Mouse (Mus musculus): ENCODE measurements around the gene Rimbp2. TPM values are rescaled to one million over a fixed set of nuclear protein-coding genes. Genes with fewer than 3 reads are reported as not detected.

Gene Rimbp2
- polyA plus RNA-seq, 1 experiment from 2014 or later = 0.72 TPM

DNA sequence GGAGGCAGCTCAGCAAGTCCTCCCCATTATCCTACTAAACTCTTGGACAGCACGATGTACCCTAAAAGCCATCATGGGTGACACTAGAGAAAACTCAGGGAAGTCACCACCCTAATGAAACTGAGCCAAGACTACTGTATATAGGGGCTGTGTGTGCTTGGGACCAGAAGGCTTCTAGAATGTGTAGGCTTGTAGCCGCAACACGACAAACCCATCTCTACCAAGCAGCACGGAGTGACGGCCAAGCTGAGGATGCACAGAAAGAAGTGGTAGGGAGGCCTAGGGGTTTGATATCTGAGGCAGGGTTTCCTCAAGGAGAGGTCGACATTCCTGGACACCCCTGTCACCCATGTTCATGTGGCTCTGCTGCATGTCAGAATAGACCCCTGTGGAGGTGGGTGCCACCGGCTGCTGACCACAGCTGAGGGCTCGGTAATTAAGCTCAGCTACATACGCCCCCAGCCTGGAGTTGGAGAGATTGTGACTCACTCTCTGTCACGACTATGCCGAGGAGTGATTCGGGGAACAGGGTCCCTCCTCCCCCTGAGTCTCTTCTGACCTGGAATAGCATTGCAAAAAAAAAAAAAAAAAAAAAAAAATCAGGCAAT is 106.7 kb downstream of the Rimbp2 start:
- Histone ChIP-seq H3K9me3 (ENCODE audit: control insufficient read depth, low read length) (no peaks in the 10 kb centered on the region), H3K4me1 (replicated peaks; ENCODE audit: control insufficient read depth, insufficient read depth, low read length) (no peaks in the 10 kb centered on the region), H3K4me2 (ENCODE audit: low read length) (no peak overlapping the region), H3K27ac (ENCODE audit: low read depth) (no peak overlapping the region), H3K4me3 (ENCODE audit: low read depth, low read length) (no peak overlapping the region), H3K27me3 (replicated peaks; ENCODE audit: control insufficient read depth, insufficient read depth, low read length) (no peaks in the 10 kb centered on the region), H3K9ac (ENCODE audit: low read length) (no peak overlapping the region), H3K36me3 (ENCODE audit: control insufficient read depth, insufficient read depth, low read length) (no peaks in the 10 kb centered on the region)
- ATAC-seq (replicated peaks; ENCODE audit: low FRiP score, low TSS enrichment, low read depth) (no peak), DNase-seq (ENCODE audit: low spot score) (no peak)
- 84% methylated on average over 12 of the region's 12 CpGs for WGBS

DNA sequence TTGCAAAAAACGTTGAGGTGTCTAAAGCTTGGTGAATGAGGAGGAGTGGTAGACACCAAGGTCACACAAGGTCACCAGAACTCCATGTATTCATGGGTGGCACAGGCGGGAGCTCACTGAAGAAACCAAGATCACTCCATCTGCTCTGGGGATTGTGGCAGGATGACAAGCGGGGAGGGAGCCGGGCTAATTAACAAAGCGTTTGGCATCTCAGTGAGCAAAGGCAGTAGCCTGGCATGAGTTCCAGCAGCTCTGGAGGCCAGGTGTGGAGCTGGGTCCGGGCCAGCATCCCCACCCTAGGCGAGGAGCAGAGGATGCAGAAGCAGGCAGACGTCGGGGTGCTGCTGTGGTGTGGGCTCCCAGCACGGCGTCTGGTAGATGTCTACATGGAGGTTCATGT is 108.3 kb downstream of the Rimbp2 start:
- no peak overlapping the region for H3K27ac ChIP-seq (ENCODE audit: low read depth)
- 83% methylated on average over 11 of the region's 11 CpGs for WGBS

DNA sequence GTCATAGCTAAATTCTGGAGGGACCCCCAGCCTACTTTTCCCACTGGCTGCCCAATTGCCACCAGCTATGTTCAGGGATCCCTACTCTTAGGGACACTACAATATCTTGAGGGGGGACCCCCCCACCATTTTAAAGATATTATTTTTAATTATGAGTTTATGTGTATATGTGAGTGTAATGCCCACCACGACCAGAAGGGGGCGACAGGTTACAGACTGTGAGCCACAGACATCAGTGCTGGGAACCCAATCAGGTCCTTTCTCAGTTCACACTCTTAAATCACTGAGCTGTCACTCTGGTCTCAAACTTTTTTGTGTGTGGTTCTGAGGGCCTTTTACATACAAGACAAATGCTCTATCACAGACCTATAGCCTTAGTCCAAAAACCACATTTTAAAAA is 109.3 kb downstream of the Rimbp2 start:
- no peaks in the 10 kb centered on the region for H3K36me3 ChIP-seq (ENCODE audit: control insufficient read depth, insufficient read depth, low read length)
- ATAC-seq (replicated peaks; ENCODE audit: low FRiP score, low TSS enrichment, low read depth) (no peak), DNase-seq (ENCODE audit: low spot score) (no peak)
- H3K4me1 ChIP-seq (replicated peaks; ENCODE audit: control insufficient read depth, insufficient read depth, low read length) = no peaks in the 10 kb centered on the region
- no peak overlapping the region for H3K4me2 ChIP-seq (ENCODE audit: low read length)
- no peak overlapping the region for H3K9ac ChIP-seq (ENCODE audit: low read length)
- H3K4me3 ChIP-seq (ENCODE audit: low read depth, low read length) = no peak overlapping the region
- no peaks in the 10 kb centered on the region for H3K9me3 ChIP-seq (ENCODE audit: control insufficient read depth, low read length)
- WGBS = 51% methylated on average over 2 of the region's 2 CpGs
- H3K27me3 ChIP-seq (replicated peaks; ENCODE audit: control insufficient read depth, insufficient read depth, low read length) = no peaks in the 10 kb centered on the region
- no peak overlapping the region for H3K27ac ChIP-seq (ENCODE audit: low read depth)

More for the DNA sequence above, 108.3 kb downstream of the Rimbp2 start:
- Histone ChIP-seq H3K4me1 (replicated peaks; ENCODE audit: control insufficient read depth, insufficient read depth, low read length) (no peaks in the 10 kb centered on the region), H3K27me3 (replicated peaks; ENCODE audit: control insufficient read depth, insufficient read depth, low read length) (no peaks in the 10 kb centered on the region), H3K9me3 (ENCODE audit: control insufficient read depth, low read length) (no peaks in the 10 kb centered on the region), H3K4me2 (ENCODE audit: low read length) (no peak overlapping the region), H3K4me3 (ENCODE audit: low read depth, low read length) (no peak overlapping the region), H3K36me3 (ENCODE audit: control insufficient read depth, insufficient read depth, low read length) (no peaks in the 10 kb centered on the region), H3K9ac (ENCODE audit: low read length) (no peak overlapping the region)
- ATAC-seq (replicated peaks; ENCODE audit: low FRiP score, low TSS enrichment, low read depth) (no peak), DNase-seq (ENCODE audit: low spot score) (no peak)

DNA sequence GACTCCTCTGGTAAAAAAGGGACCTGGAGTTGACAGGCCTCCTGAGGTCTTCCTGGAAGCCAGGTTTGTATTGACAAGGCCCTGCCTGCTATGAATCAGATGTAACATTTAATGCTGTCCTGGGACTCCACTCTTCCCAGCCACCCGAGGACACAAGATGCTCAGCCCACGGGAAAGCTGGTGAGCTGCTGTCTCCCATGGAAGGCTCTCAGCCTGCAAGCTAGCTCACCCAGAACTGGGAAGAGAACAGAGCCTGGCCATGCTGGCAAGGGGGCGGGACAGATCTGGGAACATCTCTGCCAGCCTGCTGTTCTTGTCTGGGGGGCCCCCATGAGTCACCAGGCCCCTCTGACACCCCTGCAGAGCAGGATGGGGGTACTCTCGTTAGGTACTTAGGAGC is 111.7 kb downstream of the Rimbp2 start:
- no peaks in the 10 kb centered on the region for H3K4me1 ChIP-seq (replicated peaks; ENCODE audit: control insufficient read depth, insufficient read depth, low read length)
- H3K4me3 ChIP-seq (ENCODE audit: low read depth, low read length) = no peak overlapping the region
- H3K36me3 ChIP-seq (ENCODE audit: control insufficient read depth, insufficient read depth, low read length) = no peaks in the 10 kb centered on the region
- H3K9ac ChIP-seq (ENCODE audit: low read length) = no peak overlapping the region
- no peaks in the 10 kb centered on the region for H3K9me3 ChIP-seq (ENCODE audit: control insufficient read depth, low read length)
- ATAC-seq (replicated peaks; ENCODE audit: low FRiP score, low TSS enrichment, low read depth) (no peak), DNase-seq (ENCODE audit: low spot score) (no peak)
- 59% methylated on average over 4 of the region's 4 CpGs for WGBS
- H3K27ac ChIP-seq (ENCODE audit: low read depth) = no peak overlapping the region
- no peak overlapping the region for H3K4me2 ChIP-seq (ENCODE audit: low read length)
- no peaks in the 10 kb centered on the region for H3K27me3 ChIP-seq (replicated peaks; ENCODE audit: control insufficient read depth, insufficient read depth, low read length)

DNA sequence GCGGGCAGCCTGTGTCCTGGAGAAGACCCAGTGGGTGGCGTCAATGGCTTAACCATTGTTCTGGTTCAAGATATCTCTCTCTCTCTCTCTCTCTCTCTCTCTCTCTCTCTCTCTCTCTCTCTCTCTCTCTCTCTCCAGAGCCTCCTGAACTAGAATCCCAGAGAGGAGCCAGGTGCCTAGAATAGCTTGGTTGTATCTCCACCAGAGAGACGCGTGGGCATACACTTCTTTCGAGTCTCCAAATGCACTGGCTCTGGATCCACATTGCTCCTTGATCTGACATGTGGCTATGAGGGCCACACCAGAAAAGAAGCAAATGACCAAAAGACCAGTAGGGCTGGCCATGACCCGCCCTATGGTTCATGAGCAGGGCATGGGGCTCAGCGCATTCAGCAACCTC is 116.2 kb downstream of the Rimbp2 start:
- no peaks in the 10 kb centered on the region for H3K9me3 ChIP-seq (ENCODE audit: control insufficient read depth, low read length)
- H3K4me2 ChIP-seq (ENCODE audit: low read length) = no peak overlapping the region
- WGBS = 91% methylated on average over 7 of the region's 7 CpGs
- H3K27me3 ChIP-seq (replicated peaks; ENCODE audit: control insufficient read depth, insufficient read depth, low read length) = no peaks in the 10 kb centered on the region
- H3K27ac ChIP-seq (ENCODE audit: low read depth) = no peak overlapping the region
- H3K9ac ChIP-seq (ENCODE audit: low read length) = no peak overlapping the region
- no peaks in the 10 kb centered on the region for H3K36me3 ChIP-seq (ENCODE audit: control insufficient read depth, insufficient read depth, low read length)
- H3K4me1 ChIP-seq (replicated peaks; ENCODE audit: control insufficient read depth, insufficient read depth, low read length) = no peaks in the 10 kb centered on the region
- DNase-seq (ENCODE audit: low spot score) (no peak), ATAC-seq (replicated peaks; ENCODE audit: low FRiP score, low TSS enrichment, low read depth) (no peak)
- H3K4me3 ChIP-seq (ENCODE audit: low read depth, low read length) = no peak overlapping the region

DNA sequence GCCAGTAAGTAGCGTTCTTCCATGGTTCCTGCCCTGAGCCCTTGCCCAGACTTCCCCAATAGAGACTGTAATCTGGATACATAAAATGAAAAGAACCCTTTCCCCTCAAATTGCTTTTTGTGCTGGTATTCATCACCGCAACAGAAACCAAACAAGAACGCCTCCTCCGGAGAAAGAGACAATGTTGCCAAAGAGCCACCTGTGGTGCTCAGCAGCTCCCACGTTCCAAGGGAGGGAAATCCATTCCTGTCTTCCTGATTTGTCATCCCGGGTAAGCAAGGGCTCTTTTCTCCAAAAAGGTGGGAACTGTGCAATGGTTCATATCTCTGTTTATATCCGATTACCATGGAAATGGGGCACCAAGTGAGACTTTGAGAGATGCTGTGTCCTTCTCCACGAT is 119.2 kb downstream of the Rimbp2 start:
- Histone ChIP-seq H3K9me3 (ENCODE audit: control insufficient read depth, low read length) (no peaks in the 10 kb centered on the region), H3K4me1 (replicated peaks; ENCODE audit: control insufficient read depth, insufficient read depth, low read length) (no peaks in the 10 kb centered on the region), H3K4me2 (ENCODE audit: low read length) (no peak overlapping the region), H3K36me3 (ENCODE audit: control insufficient read depth, insufficient read depth, low read length) (no peaks in the 10 kb centered on the region), H3K27ac (ENCODE audit: low read depth) (no peak overlapping the region), H3K27me3 (replicated peaks; ENCODE audit: control insufficient read depth, insufficient read depth, low read length) (no peaks in the 10 kb centered on the region), H3K9ac (ENCODE audit: low read length) (no peak overlapping the region), H3K4me3 (ENCODE audit: low read depth, low read length) (no peak overlapping the region)
- WGBS = 66% methylated on average over 8 of the region's 8 CpGs
- ATAC-seq (replicated peaks; ENCODE audit: low FRiP score, low TSS enrichment, low read depth) = no peak
- no peak for DNase-seq (ENCODE audit: low spot score)

DNA sequence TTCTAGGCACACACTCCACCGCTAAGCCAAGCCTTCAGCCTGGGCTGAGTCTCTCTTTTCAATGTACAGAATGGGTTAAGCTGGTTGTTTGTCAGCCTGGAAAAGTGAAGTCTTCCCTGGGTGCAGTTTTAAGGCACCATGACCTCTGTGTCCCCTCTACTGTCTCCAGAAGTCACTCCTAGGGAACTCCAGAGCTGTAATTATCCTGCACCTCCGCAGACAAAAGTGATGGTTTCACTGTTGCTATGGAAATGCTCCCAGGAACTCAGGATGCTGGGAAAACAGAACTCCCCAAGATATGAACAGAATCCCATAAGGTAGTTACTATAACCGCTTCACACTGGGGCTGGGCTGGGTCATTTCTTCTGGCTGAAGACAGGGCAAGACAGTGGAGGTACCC is 130.4 kb downstream of the Rimbp2 start:
- WGBS = 84% methylated on average over 3 of the region's 3 CpGs
- Histone ChIP-seq H3K4me3 (ENCODE audit: low read depth, low read length) (no peak overlapping the region), H3K4me2 (ENCODE audit: low read length) (no peak overlapping the region), H3K9ac (ENCODE audit: low read length) (no peak overlapping the region), H3K4me1 (replicated peaks; ENCODE audit: control insufficient read depth, insufficient read depth, low read length) (no peaks in the 10 kb centered on the region), H3K27me3 (replicated peaks; ENCODE audit: control insufficient read depth, insufficient read depth, low read length) (no peaks in the 10 kb centered on the region), H3K9me3 (ENCODE audit: control insufficient read depth, low read length) (no peaks in the 10 kb centered on the region), H3K27ac (ENCODE audit: low read depth) (no peak overlapping the region), H3K36me3 (ENCODE audit: control insufficient read depth, insufficient read depth, low read length) (no peaks in the 10 kb centered on the region)
- ATAC-seq (replicated peaks; ENCODE audit: low FRiP score, low TSS enrichment, low read depth) (no peak), DNase-seq (ENCODE audit: low spot score) (no peak)

DNA sequence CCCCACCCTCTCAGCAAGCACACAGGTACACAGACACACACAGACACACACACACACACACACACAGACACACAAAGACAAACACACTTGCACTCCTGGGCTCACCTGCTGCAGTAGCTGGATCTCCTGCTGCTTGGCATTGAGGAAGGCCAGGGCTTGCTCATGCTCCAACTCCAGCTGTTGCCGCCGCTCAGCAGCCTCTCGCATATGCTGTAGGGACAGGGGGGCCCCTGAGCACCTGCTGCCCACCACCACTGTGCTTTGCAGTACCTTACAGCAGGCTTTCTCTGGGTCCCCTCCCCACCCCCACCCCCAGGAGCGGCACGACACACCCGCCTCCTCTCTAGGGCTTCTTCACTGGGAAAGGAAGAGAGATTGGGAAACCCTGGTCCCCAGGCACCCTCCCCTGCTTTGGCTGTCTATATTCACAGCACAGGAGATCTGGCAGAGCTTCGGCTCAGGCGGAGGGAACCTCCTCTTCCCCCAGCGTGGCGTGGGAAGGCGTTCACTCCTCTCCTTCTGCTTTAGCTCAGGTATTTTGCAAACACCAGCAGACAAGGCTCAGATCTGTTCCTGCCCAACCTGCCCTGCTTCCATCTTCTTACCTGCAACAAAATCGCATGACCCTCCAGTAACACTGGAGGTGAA is 133.5 kb downstream of the Rimbp2 start:
- no peaks in the 10 kb centered on the region for H3K4me1 ChIP-seq (replicated peaks; ENCODE audit: control insufficient read depth, insufficient read depth, low read length)
- H3K4me3 ChIP-seq (ENCODE audit: low read depth, low read length) = no peak overlapping the region
- 53% methylated on average over 12 of the region's 12 CpGs for WGBS
- ATAC-seq (replicated peaks; ENCODE audit: low FRiP score, low TSS enrichment, low read depth) (no peak), DNase-seq (ENCODE audit: low spot score) (no peak)
- H3K9ac ChIP-seq (ENCODE audit: low read length) = no peak overlapping the region
- H3K27me3 ChIP-seq (replicated peaks; ENCODE audit: control insufficient read depth, insufficient read depth, low read length) = no peaks in the 10 kb centered on the region
- no peak overlapping the region for H3K4me2 ChIP-seq (ENCODE audit: low read length)
- no peaks in the 10 kb centered on the region for H3K9me3 ChIP-seq (ENCODE audit: control insufficient read depth, low read length)
- H3K27ac ChIP-seq (ENCODE audit: low read depth) = no peak overlapping the region
- H3K36me3 ChIP-seq (ENCODE audit: control insufficient read depth, insufficient read depth, low read length) = no peaks in the 10 kb centered on the region

DNA sequence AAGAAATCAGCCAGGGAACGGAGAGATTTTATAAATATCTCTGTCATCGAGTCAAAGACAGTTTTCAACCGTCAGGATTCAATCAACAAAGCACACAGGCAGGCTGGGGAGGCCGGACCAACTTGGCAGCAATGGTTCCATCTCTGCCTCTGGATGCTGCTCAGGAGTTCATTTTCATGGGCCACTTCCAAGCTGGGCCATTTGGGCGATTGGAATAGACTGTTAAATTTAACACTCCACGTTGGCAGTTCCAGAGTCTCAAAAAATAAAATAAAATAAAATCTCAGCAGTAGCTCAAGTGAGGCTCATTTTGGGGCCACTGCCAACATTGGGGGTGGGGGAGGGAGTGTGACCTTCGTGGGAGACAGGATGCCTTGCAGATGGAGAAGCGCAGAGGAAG is 137.7 kb downstream of the Rimbp2 start:
- H3K9ac ChIP-seq (ENCODE audit: low read length) = no peak overlapping the region
- H3K4me3 ChIP-seq (ENCODE audit: low read depth, low read length) = no peak overlapping the region
- WGBS = 68% methylated on average over 8 of the region's 8 CpGs
- no peak overlapping the region for H3K4me2 ChIP-seq (ENCODE audit: low read length)
- ATAC-seq (replicated peaks; ENCODE audit: low FRiP score, low TSS enrichment, low read depth) = no peak
- no peak overlapping the region for H3K27ac ChIP-seq (ENCODE audit: low read depth)
- H3K27me3 ChIP-seq (replicated peaks; ENCODE audit: control insufficient read depth, insufficient read depth, low read length) = no peaks in the 10 kb centered on the region
- DNase-seq (ENCODE audit: low spot score) = no peak
- no peaks in the 10 kb centered on the region for H3K4me1 ChIP-seq (replicated peaks; ENCODE audit: control insufficient read depth, insufficient read depth, low read length)
- no peaks in the 10 kb centered on the region for H3K36me3 ChIP-seq (ENCODE audit: control insufficient read depth, insufficient read depth, low read length)
- no peaks in the 10 kb centered on the region for H3K9me3 ChIP-seq (ENCODE audit: control insufficient read depth, low read length)
